Mouse (Mus musculus) liver, embryonic 14.5 days (tissue): ENCODE data around the gene Smtnl2.

ENCODE experiments used
- CTCF ChIP-seq: IDR thresholded peaks from 2 replicates; pipeline ENCODE4 v1.5.1; 2016; ENCODE audit warnings: antibody characterized with exemption, low read depth, control low read depth
- EP300 ChIP-seq: IDR thresholded peaks from 2 replicates; pipeline ENCODE4 v1.6.1; 2016; ENCODE audit warnings: antibody characterized with exemption, low read depth

- TF ChIP-seq CTCF (no peak), EP300 (no peak)
Observed at GRCm38 (mm10) chr11:72413601-72414190, 2.2 kb upstream of the Smtnl2 start.
